Mouse (Mus musculus) gastrocnemius, adult 8-10 months (tissue): ENCODE measurements around the gene Upp1. TPM values are rescaled to one million over a fixed set of nuclear protein-coding genes. Genes with fewer than 3 reads are reported as not detected.

Experiments
- DNase-seq, 2 experiments: peaks; one replicate each; pipeline ENCODE4 v3.0.0; 2022; ENCODE audit warnings: low spot score in 2 of 2
- total RNA-seq, 4 experiments: library from RNA; stranded (reverse); gene quantifications; 2 replicates each; pipeline ENCODE4 v1.2.4; 2022

Upp1 gene
- under 1 TPM in 3 of 4 experiments, not detected in 1; 0.25 to 0.73 (median 0.65) TPM for total RNA-seq

- no peak for DNase-seq
Observed at GRCm38 (mm10) chr11:9118050-9118420, at the start of gene Upp1. Upp1 (plus strand) TSS chr11:9118103.

DNA sequence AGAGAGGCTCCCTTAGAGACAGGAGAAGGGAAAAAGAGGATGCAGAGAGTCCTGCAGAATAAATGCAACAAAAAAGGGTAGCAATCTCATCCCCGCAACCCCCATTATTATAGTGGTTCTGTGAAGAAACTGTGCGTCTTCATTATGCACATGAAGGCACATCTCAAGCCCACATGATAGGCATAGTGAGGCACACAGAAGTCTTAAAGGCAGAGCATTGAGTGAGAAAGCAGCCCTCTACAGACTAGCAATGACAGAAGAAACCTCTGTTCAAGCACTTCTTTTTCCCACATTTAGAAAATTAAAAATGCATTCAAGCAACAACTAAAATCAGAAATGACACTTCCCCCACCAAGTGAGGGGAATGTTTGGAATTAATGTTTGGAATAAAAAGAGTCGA, 41.5 kb upstream of the Upp1 start:
- DNase-seq: no peak

DNA sequence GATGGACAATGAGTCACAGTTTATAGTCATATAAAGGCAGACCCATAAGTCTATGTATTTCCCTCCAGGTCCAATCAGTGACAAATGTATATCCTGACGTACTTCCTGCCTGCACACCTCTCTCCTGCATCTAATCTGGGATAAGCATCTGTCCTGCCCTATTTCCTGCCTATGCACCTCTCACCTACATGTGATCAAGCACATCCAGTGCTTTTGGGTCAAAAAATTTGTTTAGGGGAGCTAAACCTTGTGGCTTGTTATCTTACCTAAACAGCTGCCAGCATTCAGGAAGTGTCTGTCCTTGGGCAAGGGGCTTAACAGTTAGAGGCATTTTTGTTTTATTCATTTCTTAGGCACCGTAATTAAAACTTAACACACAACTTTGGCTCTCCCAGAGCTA, 4.7 kb upstream of the Upp1 start:
- no peak for DNase-seq

- DNase-seq: no peak
Observed at GRCm38 (mm10) chr11:9115367-9116120, 2.4 kb upstream of the Upp1 start.

- DNase-seq: no peak
Observed at GRCm38 (mm10) chr11:9116121-9116520, 1.8 kb upstream of the Upp1 start.

DNA sequence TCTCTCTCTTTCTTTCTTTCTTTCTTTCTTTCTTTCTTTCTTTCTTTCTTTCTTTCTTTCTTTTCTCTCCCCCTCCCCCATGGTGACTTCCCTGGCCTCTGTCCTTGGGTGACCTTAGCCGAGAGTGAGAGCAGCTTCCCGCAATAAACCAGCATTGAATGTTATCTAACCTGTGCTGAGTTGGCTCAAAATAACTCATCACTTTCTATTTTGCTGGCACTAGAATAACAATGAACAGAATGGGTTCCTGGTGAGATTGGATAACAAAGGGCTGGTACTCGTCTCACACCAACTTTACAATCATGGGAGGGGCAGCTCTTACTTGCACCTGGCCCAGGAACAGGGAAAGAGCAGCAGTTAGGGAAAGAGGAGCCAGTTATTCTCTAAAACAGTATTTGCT, 987 bp upstream of the Upp1 start:
- no peak for DNase-seq

DNA sequence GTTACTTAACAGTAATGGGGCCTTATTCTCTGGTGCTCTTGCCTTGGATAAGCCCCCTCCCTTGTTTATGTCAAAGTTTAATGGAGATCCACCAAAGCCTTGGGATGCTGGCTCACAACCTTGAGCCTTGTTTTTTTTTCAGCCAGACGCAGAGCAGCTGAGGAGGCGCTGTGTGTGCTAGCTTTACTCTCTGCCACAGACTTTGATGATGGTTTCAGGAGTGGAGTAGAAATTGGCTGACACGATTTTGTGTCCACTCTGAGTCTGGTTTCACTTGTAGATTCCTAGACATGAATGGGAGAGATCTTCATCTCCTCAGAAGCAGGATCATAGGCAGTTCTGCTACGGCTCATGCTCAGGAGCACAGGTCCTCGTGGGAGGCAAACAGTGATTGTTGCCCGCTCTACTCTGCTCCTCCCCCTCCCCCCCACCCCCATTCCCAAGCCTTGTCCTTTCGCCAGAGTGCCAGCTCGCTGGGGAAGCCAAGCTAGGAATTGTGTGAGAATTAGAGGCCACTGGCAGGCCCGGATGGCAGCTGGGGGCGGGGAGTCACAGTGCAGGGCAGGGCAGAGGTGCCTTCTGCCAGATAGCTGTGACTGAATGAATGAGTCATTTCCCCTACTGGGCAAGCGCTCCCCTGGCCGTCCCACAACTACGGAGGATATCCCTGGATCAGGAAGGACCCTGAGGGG, 399 bp upstream of the Upp1 start:
- peak in 1 of 2 experiments; percentile 20 for DNase-seq

DNA sequence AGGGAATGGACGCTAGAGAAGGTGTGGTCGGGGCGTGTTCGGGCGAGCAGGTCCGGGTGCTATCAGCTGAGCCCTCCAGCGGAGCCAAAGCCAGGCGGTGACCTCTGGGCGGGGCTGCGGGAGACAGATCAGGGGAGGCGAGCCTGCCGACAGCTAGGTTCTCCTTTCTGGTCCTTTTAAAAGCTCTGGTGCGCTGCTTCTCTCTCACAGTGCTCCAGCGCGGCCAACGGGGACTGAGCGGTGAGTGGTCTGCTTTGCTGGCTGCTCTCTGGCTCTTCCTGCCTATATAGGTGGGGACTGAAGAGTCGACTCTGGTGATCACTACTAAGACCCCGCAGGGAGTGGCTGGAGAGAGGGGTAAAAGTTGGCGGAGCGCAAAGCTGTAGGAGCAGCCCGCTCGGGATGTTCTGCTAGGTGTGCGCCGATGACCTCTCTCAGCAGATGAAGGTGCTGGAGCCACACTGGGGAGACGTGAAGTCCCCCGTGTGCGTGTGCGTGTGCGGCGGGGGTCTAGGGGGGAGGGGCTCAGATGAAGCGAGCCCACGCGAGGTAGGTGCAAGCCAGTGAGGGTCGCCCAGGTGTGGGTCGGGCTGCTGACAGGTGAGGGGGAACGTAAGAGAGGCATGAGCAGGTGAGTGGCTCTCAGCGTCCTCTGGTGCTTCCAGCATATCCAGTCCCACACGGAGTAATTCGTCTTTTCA, 668 bp downstream of the Upp1 start:
- DNase-seq: peak in 1 of 2 experiments; percentile 9

GRCm38 (mm10) chr11:9119231-9120020, 1.5 kb downstream of the Upp1 start:
- no peak for DNase-seq

DNA sequence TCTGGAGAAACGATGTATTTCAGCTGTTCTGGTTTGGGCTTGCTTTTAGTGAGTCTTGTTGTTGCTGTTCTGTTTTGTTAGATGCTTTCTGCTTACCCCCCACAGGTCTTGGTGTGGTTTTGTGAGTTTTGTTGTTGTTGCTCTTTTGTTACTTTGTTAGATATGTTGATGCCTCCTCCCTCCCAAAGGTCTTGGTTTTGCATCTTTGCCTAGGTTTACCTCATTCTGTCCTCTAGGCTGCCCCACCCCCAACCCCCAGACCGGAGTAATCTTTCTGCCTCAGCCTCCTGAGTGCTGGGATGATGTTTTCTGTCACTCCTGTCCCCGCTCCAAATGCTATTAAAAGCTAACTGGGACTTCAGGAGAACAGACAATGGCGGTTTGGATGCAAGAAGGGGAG, 4.4 kb downstream of the Upp1 start:
- no peak for DNase-seq

DNA sequence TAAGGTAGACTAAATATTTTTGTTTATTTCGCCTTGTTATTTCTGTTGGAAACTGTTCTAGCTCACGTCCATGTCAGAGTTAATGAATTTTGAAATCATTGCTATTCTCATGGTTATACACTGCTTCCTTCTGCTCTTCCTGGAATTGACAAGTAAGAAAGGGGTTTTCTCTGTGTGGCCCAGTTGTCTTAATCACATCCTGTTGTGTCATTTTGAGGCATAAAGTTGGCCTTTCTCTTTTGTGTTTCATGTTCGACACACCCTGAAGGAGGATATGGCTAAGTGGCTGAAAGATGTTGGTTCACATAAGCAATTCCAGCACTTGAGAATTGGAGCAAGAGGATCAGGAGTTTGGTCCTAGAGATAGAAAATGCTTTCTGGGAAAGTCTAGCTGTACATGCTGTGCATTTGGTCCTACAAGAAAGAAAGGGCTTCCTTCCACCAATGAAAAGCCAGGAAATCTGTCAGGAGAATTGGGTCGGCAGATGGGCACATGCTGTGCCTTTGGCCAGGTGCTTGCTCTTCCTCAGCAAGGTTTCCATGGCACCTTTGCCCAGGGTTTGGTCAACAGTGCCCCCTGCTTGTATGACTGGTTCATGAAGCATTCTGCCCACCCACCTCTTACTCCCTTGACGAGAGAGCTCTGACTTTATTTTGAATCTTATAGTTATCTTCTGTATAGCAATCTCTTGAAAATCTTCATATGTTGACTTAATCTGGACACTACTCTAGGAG, 8.6 kb downstream of the Upp1 start:
- no peak for DNase-seq

- no peak for DNase-seq
Observed at GRCm38 (mm10) chr11:9128110-9128509, 10.2 kb downstream of the Upp1 start.

- no peak for DNase-seq
Observed at GRCm38 (mm10) chr11:9129528-9129927, 11.6 kb downstream of the Upp1 start.

DNA sequence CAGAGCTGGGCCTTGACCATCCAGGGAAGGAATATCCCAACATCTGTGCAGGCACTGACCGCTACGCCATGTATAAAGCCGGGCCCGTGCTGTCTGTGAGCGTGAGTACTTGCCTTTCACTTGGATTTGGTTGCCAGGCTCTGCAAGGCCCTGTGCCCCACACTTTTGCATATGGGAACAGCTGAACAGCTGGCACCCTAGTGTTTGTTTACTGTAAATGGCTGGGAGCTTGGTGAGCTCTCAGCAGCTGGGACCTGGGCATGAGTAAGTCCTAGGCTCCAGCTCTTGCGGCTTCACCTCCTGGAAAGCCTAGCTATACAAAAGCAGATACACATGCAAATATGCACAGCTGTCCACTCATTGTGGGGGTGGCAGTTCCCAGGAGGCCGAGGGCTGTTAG, 13.8 kb downstream of the Upp1 start:
- no peak for DNase-seq

- no peak for DNase-seq
Observed at GRCm38 (mm10) chr11:9135589-9136246, 17.8 kb downstream of the Upp1 start.

GRCm38 (mm10) chr11:9136471-9136870, 18.6 kb downstream of the Upp1 start:
- DNase-seq: peak; percentile 47 to 48

GRCm38 (mm10) chr11:9145113-9145512, 27.2 kb downstream of the Upp1 start:
- no peak for DNase-seq

GRCm38 (mm10) chr11:9146115-9146514, 28.2 kb downstream of the Upp1 start:
- DNase-seq: no peak

GRCm38 (mm10) chr11:9146683-9147082, 28.8 kb downstream of the Upp1 start:
- DNase-seq: no peak

DNA sequence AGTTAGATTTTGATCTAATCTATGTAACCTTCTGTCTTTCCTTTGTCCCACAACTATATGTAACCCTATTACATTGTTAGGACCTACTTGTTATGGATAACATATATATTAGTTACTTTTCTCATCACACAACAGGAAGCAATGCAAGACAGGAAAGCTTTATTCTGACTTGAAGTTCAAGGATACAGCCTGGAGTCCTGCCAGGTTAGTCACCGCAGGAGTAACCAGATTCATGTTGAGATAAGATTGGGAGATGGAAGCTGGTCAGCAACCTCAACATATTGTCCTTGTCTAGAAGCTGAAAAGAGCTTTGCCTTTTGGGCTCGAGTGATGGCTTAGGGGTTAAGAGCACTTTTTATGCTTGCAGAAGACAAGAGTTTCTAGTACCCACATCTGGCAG, 30.3 kb downstream of the Upp1 start:
- no peak for DNase-seq
